Mouse (Mus musculus) brain, embryonic 14.5 days (tissue): ENCODE measurements around the gene Gna13.

Source experiments
- CTCF ChIP-seq: fragments of 200-500 bp; IDR thresholded peaks from 2 replicates; pipeline ENCODE4 v1.5.1; 2012; ENCODE audit warnings: inconsistent platforms, mild to moderate bottlenecking, moderate library complexity, borderline replicate concordance; ENCODE audit not compliant: insufficient read depth, insufficient read length; ENCODE audit errors: extremely low read depth
- POLR2A ChIP-seq: fragments of 200-500 bp; IDR thresholded peaks from 2 replicates; pipeline ENCODE4 v1.6.1; 2012; ENCODE audit warnings: mild to moderate bottlenecking, inconsistent platforms, borderline replicate concordance; ENCODE audit not compliant: poor library complexity, insufficient read depth, insufficient read length, severe bottlenecking; ENCODE audit errors: extremely low read depth

DNA sequence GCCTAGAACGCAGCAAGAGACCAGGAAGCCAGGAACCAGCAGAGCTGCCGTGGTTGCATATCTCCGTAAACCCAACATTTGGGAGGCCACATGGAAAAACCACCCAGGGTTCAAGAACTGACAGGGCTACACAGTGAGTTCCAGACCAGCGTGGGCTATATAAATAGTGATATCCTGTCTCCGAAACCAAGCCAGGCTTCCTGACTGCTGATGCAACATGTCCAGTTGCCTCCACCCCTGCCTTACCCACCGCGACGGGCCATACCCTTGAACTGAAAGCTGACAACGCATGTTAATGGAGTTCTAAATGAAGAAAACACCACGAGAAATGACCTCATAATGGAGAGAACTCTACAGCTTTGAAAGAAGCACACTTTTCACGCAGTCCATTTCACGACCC, 14.2 kb upstream of the Gna13 start:
- TF ChIP-seq POLR2A (no peak), CTCF (no peak)
